Mouse (Mus musculus) left cerebral cortex, postnatal 4 days (tissue): Measurements from ENCODE around the gene Dtnbp1. TPM values are rescaled to one million over a fixed set of nuclear protein-coding genes. Genes with fewer than 3 reads are reported as not detected.
A peak's percentile ranks its signal among the peaks of the same experiment; 100 is the strongest.

ENCODE experiments used
- DNase-seq: peaks from one replicate; pipeline ENCODE4 v3.0.0-alpha.2; 2022
- intact Hi-C: fragments of 180-260 bp; cut with DNase I; formaldehyde crosslinking; loops from one replicate; pipeline ENCODE4 v1.15.1; 2025
- total RNA-seq, 2 experiments: library from RNA; stranded (reverse); gene quantifications; 2 replicates each; pipeline ENCODE4 v1.2.3; 2021

Dtnbp1 gene
- total RNA-seq, 2 experiments from 2014 or later, result 73.2 to 80.5 TPM

GRCm38 (mm10) chr13:44953546-44954231 is 48.3 kb downstream of the Dtnbp1 start:
- intact Hi-C loops, result no loop called here

DNA sequence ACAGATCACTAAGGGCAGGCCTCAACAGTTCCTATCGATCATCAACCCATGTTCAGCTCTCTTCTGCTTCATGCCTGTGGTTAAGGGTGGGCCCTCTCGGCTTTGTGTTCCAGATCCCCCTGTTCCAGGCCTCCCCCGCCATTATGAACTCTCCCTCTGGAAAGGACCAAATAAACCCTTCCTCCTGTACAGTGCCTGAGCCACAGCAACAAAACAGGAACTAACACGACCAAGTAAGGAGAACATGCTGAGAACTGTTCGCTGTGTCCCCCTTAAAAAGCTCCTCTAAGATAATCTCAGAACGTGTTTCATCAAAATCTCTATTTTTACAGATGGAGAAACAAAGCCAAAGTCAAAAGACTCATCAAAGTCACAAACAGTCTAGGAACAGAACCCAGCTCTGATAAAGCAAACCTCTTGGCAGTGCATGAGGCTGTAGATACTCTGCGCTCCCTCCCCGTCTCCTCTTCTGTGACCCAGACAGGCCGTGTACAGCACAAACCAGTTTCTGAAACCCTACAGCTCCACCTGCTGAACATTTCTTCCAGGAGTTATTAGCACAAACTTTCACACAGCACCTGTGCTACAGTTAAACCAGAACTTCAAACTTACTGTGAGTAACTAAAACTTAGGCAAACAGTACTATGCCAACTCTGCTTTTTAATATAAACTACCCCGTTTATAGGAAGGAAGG is 49.4 kb downstream of the Dtnbp1 start:
- no peak for DNase-seq
- intact Hi-C loops, result no loop called here

More at GRCm38 (mm10) chr13:44953546-44954231, 48.3 kb downstream of the Dtnbp1 start:
- DNase-seq, result no peak

- intact Hi-C loops, result no loop called here
- no peak for DNase-seq
Observed at GRCm38 (mm10) chr13:44948320-44949250, 53.4 kb downstream of the Dtnbp1 start.

DNA sequence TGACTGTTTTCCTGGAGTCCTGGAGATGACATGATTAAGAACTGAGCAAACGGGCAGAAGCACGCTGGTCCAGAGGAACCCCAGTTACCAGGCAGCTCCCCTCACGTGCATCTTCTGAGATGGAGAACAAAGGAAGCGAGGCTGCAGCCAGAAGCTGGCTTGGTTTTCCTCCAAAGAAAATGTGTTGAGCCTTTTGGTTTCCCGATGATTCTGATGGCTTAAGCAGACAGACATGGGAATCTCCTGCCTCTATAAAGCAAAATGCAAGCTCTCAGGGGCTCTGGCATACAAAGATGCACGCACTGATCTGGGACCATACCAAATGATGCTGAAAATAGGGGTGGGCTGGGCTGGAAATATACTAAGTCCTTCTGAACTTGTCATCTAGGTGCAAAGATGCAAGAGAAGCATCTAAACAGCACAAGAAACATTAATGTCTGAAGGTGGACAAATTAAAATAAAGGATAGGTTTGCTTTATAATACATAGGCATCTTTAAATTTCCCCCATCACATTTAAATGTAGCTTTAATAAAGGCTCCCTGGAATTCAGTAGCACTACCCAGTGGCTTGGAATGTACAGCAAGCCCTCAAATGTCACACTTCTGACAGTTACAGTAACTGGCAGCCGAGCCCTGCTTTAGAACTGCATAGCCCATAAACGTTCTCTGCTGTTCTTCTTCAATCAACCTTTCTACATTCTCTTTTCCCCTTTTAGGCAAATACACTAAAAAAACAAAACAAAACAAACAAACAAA is 54.9 kb downstream of the Dtnbp1 start:
- DNase-seq, result peak; percentile 47
- intact Hi-C loops, result no loop called here

DNA sequence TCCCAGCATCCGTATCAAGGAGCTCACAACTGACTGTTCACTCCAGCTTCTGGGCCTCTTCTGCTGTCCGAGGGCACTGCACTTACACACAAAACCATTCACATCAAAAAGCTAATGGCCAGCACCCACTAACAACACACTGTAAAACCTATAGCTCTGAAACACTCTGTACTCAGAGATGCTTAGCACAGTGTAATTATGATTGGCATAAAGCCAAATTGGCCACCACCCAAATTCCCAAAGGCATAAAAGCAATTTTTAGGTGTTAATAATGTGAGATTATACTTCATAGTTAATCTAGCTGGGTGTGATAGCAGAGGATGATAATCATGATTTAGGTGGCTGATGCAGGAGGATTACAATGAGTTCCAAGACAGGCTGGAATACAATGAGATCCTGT is 58.3 kb downstream of the Dtnbp1 start:
- intact Hi-C loops, result no loop called here
- DNase-seq, result no peak

DNA sequence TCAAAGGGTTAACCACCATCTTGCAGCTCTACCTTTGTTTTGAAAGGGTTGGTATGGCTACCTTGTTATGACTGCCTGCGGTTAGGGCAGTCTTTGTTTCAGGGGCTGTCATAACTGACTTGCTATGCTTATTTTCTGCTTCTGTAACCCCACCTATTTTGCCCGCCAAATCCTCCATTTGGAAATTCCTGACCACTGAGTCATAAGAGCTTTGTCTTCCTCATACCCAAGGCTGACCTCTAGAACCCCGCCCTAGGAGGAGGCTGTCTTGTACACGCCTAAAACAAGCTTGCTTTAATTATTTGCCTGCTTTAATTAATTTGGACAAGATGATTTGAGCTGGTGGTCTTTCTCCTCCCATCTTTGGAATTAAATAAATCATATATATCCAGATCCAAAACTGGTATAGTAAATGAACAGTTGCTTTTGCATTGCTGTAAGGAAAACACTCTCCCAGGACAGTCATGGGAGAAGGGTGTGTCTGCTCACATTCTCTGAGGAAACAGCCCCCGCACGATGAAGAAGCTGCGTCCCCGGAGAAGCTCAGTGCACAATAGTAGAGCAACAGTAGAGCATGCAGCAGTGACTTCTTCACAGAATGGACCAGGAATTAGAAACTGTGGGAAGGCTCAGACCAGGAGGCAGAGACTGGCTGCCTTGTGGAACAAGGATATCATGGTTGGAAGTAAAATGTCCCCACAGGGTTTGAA is 62.5 kb downstream of the Dtnbp1 start:
- intact Hi-C loops, result no loop called here

GRCm38 (mm10) chr13:44937681-44938080 is 64.3 kb downstream of the Dtnbp1 start:
- intact Hi-C loops, result no loop called here
- DNase-seq, result no peak

More for the DNA sequence above, 62.5 kb downstream of the Dtnbp1 start:
- no peak for DNase-seq

DNA sequence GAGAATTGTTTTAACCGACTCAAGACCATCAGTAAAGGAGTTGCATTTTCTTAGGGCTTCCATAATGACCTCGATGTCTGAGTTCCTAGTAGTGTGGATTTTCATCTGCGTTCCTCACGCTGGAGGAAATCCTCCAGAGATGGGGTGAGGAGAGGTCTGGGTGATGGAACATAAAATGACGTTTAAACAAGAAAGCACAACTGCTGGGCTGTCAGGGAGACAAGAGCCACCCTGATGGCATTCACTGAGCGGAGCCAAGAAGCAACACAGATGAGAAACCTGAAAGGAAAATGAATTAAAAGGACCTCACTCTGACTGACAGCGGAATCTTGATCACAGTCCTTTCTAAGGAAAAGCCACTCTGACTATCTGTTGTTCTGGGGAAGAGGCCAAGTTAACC is 68.4 kb downstream of the Dtnbp1 start:
- no peak for DNase-seq
- intact Hi-C loops, result no loop called here

- intact Hi-C loops, result no loop called here
- peak; percentile 21 for DNase-seq
Observed at GRCm38 (mm10) chr13:44932307-44933264, 69.4 kb downstream of the Dtnbp1 start.

DNA sequence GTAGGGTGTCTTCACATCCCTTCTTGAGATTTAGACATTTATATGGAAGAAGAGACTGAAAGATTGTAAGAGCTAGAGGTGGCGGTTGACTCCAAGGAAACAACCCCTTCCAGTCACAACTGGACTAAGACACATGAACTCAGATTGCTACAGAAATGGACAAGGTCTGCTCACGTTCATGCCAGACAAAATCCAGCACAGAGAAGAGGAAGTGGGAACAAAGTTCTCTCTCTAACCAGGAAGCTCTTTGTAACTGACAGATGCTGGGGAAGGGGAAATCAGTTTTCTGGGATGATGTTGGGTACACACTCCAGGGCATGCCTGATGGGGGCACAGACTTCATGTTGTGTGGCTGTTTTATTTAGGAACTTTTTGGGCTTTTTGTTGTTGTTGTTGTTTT is 75.6 kb downstream of the Dtnbp1 start:
- no peak for DNase-seq
- intact Hi-C loops, result no loop called here

GRCm38 (mm10) chr13:44925173-44925572 is 76.8 kb downstream of the Dtnbp1 start:
- intact Hi-C loops, result no loop called here
- no peak for DNase-seq

DNA sequence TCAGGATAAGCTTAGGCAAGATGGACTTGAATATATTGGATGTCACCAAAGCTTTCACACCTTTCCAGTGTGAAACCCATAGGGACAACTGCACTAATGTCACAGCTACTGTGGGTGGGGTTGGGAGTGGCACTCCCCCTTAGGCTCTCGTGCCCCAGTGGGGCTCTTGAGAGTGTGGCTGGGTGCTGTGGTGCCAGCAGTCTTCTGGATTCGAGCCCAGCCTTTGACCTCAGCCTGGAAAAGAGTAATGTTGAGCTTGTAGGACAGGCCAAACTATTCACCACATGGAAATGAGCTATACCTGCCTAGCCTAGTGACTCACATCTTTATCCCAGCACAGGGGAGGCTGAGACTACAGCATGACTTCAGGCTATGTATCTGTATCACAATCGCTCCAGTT is 77.9 kb downstream of the Dtnbp1 start:
- intact Hi-C loops, result no loop called here
- no peak for DNase-seq

- no peak for DNase-seq
- intact Hi-C loops, result no loop called here
Observed at GRCm38 (mm10) chr13:44921721-44922120, 80.2 kb downstream of the Dtnbp1 start.

GRCm38 (mm10) chr13:44921095-44921494 is 80.9 kb downstream of the Dtnbp1 start:
- no peak for DNase-seq
- intact Hi-C loops, result no loop called here

- intact Hi-C loops, result no loop called here
- DNase-seq, result no peak
Observed at GRCm38 (mm10) chr13:44918269-44918668, 83.7 kb downstream of the Dtnbp1 start.

GRCm38 (mm10) chr13:44917202-44917601 is 84.7 kb downstream of the Dtnbp1 start:
- intact Hi-C loops, result no loop called here

DNA sequence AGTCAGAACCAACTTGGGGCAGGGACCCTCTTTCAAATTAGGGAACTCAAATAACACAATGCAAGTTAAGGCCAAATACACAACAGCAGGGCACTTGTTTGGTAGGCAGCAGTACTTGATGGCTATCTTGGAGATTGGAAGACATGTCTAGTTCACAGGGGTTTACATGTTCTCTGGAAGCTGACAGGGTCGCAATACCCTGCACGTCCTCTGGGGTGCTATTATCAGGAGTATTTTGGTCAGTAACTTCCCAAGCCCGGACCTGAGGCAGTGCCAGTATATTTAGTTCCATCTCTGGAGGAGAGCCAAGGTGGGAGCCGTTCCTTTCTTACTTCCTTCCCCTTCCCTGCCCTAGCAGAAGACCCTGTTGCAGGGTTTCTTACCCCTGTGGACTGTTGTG is 86.0 kb downstream of the Dtnbp1 start:
- intact Hi-C loops, result no loop called here

More at GRCm38 (mm10) chr13:44917202-44917601, 84.7 kb downstream of the Dtnbp1 start:
- DNase-seq, result no peak

DNA sequence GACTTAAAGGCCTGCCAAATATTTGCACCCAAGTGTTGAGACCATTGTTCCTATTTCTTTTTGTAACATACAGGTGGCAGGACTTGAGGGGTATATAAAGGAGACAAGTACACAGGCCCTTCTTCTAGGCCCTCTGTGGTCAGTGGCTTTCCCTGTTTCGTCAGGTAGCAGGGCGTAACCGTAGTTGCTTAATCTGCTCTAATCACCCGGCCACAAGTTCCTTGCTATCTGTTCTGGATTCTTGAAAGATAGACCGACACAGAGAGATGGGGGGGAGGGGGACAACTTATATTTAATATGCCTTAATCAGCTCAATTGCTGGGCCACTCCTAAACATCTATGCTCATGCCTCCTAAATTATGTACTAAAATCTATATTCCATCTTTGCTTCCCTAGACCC is 86.6 kb downstream of the Dtnbp1 start:
- DNase-seq, result no peak
- intact Hi-C loops, result no loop called here

More for the DNA sequence above, 86.0 kb downstream of the Dtnbp1 start:
- DNase-seq, result peak; percentile 53

DNA sequence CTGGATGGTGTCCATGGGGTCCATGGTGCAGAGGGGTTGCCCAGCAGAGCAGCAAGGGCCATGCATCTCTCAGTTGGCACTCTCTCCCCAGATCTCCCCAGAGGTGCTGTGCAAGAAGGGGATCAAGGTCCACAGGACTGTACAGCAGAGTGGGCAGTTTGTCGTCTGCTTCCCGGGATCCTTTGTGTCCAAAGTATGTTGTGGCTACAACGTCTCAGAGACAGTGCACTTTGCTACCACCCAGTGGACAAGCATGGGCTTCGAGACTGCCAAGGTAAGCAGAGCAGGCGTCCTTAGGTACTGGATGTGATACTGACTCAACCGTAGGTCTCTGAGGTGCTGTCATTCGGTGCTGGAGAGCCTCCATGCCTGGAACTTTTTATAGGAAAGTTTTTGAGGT is 88.4 kb downstream of the Dtnbp1 start:
- no peak for DNase-seq
- intact Hi-C loops, result no loop called here
